Mouse (Mus musculus) brain, embryonic 18.5 days (tissue): ENCODE data around the gene Sdk1.

ENCODE experiments used
- DNase-seq: peaks from one replicate; pipeline ENCODE4 v3.0.0-alpha.2; 2012; ENCODE audit warnings: low read depth, low spot score

Gene Sdk1

DNA sequence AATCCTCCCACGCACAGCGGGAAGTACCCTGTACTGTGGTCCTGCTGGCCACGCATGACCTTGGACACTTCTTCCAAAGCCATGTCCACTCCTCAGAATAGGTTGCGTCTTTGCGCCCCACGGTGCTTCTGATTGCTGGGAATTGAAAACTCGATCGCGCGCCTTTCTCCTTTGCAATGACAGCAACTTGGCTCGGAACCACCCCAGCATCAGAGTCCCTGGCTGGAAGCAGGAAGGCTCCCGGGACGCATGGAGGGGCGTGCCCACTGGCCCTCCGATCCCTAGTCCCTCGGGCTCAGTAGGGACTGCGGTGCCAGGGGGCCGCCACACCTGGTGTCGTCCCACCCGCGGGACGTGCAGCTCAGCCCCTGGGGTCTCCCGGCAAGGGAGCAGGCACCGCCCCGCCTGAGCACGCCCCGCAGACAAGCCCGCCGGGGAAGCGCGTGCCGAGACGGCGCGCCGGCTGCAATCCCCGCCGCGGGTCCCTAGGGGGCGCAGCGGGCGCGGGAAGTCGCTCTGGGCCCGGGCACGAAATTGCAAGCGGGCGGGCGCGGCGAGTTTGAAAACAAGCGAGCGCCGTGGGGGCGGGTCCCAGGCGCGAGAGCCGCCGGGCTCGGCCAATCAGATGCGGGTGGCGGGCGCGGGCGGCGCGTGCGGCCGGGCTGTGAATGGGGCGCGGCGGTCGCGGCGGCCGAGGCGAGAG lies at the start of gene Sdk1:
TSS of gene Sdk1 (plus strand) at position 650 of the 703 bp plus-strand sequence.
- DNase-seq: peak; percentile 90

DNA sequence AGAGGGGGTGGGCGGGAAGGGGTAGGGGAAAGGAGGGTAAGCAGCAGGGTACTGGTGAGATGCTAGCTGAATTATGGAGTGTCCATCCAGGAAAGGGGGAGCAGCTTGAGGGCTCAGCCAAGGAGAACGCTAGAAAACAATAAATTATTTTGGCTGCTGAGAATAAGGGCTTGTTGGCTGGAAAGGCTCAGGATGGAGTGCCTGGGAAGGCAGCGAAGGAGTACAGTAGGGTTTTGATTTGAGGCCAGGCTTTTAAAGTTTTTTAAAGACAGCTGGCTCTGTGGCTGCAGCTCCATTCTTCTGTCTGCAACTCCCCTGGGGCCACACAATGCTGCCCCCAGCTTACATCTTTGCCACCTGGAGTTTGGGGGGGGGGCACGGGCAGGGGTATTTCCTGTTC lies 44.0 kb upstream of the Sdk1 start:
- no peak for DNase-seq

DNA sequence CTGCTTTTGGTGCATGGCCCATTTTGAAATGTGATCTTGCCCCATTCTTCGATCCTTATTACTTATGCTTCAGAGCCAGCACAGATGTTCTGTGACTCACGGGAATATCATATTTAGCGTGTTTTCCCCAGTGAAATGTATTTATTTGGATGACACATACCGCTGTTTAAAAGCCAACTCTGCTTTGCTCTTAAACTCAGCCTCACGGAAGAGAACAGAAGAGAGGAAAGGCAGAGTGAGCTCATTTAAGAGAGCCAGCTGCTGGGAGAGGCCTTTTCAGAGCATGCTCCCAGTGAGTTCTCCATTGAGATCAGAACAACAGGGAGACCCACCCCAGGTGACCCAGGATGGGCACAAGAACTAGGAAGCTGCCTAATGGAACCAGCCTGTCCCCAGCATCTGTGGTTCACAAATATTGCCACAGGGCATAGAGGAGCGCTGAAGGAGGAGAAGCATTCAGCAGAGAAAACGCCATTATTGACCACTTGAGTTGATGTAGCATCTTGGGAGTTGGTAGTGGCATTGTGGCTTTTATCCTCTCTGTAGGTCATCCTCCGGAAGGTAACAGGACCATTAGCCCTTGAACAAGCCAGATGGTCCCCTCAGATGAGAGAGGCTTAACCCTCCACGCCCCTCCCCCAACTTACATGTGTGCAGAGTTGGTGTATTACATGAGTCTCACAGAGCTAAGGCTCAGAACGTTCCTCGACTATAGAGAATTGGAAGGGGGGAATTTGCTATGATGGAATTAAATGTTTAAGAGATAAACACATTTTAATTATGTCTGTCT lies 38.8 kb upstream of the Sdk1 start:
- no peak for DNase-seq

- DNase-seq: no peak
These were observed 34.2 kb upstream of the Sdk1 start for GRCm38 (mm10) chr5:141207061-141207460.

- DNase-seq: no peak
These were observed 16.0 kb upstream of the Sdk1 start for GRCm38 (mm10) chr5:141225243-141225642.

GRCm38 (mm10) chr5:141234326-141234725 lies 7.0 kb upstream of the Sdk1 start:
- DNase-seq: no peak

GRCm38 (mm10) chr5:141239401-141239800 lies 1.9 kb upstream of the Sdk1 start:
- no peak for DNase-seq

- DNase-seq: no peak
These were observed 849 bp upstream of the Sdk1 start for GRCm38 (mm10) chr5:141240441-141240840.

- DNase-seq: no peak
These were observed 475 bp downstream of the Sdk1 start for GRCm38 (mm10) chr5:141241645-141242284.

- DNase-seq: no peak
These were observed 2.1 kb downstream of the Sdk1 start for GRCm38 (mm10) chr5:141243253-141243965.

GRCm38 (mm10) chr5:141264253-141264652 lies 23.0 kb downstream of the Sdk1 start:
- DNase-seq: no peak

DNA sequence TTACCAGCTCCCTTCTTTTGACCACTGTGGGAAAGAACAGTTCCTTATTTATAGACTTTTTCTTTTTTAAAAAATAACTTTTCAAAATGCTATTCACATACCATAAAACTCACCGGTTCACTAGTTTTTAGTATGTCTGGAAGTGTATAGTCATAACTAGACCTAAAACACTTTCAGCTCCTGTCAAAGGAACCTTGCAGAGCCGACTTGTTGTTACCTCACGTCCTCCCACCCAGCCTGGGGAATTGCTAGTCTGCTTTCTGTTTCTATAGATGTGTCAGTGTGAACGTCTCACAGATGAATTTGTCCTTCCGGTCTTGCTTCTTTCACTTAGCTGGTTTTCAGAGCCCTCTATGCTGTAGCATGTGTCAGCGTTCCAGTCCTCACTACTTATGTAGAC lies 35.8 kb downstream of the Sdk1 start:
- no peak for DNase-seq

DNA sequence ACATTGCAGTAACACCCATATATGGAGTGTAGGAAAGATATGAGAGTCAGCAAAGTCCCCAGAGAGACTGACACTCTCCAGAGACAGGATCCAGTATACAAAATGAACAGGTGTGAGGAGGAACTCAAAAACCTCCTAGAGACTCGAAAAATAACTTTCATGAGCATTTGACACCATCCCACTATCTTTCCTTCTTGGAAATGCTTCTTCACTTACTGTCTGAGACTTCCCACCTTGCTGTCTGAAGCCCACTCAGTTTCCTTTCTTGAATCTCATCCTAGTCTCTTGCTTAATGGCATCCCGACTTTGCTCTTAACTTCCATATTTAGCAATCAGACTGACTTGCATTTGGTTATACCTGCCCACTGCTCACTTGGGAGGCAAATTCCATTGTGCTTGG lies 40.5 kb downstream of the Sdk1 start:
- DNase-seq: no peak

GRCm38 (mm10) chr5:141289611-141290010 lies 48.3 kb downstream of the Sdk1 start:
- DNase-seq: no peak

DNA sequence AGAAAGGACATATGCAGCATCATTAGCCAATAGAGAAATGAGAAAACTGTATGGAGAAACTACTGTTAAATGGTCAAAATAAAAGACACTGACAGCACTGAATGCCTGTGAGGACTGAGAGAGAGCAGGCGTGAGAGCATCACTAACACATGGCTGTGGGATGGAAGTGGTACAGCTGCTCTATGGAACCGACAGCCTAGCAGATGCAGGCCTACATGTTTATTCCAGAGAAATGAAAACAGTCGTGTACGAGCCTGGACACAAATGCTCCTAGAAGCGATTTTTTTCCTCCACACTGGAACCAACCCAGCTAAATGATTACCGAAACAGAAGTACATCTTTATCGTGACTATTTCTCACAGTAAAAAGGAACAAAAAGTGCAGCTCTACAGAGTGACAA lies 54.0 kb downstream of the Sdk1 start:
- DNase-seq: no peak

- DNase-seq: no peak
These were observed 61.0 kb downstream of the Sdk1 start for GRCm38 (mm10) chr5:141302287-141302694.

DNA sequence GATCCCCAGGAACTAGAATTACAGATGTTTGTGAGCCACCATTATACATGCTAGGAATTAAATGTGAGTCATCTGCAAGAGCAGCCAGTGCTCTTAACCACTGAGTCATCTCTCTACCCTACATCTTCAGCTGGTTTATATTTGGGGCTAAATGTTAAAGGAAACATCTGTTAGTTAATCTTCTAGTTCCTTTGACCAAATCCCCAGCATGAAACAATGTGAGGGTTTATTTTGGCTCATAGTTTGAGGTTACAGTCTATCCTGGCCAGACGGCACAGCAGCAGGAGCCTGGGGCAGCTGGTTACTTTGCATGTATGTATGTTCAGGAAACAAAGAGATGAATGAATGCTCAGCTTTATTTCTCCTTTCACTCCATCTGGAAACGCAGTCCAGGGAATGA lies 62.5 kb downstream of the Sdk1 start:
- DNase-seq: no peak

DNA sequence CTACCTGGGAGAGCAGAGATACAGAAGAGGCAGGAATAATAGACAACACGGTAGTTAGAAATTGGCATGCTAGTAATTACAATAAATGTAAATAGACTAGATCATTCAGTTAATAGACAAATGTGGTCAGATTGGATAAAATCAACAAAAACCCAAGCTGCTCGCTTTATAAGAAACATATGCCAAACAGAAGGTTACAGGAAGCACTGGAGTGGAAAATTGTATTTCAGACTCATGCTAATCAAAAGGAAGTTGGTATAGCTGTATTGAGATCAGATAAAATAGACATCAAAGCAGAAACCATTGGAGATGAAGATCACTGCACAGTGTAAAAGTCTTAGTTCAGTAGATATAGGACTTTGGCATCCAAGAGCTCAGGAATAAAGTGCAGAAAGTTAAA lies 63.4 kb downstream of the Sdk1 start:
- DNase-seq: no peak

- DNase-seq: no peak
These were observed 69.4 kb downstream of the Sdk1 start for GRCm38 (mm10) chr5:141310641-141311040.

- no peak for DNase-seq
These were observed 70.5 kb downstream of the Sdk1 start for GRCm38 (mm10) chr5:141311801-141312200.

DNA sequence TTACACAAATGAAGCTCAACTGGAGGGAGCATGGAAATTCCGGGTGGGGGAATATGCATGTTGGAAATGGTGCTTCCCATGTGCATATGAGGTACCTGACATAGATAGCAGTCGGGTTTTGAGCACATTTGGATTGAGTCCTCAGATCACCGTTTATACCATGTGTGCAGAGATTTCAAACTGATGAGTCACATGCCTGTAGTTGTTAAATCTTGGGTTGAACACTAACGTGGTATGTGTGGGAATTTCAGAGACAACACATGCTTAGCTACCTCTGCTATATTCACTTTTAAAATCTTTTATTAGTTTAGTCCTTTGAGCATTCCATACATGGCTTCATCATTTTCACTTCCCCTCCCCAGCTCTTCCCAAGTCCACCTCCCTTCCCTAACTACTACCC lies 71.0 kb downstream of the Sdk1 start:
- no peak for DNase-seq

- DNase-seq: no peak
These were observed 75.8 kb downstream of the Sdk1 start for GRCm38 (mm10) chr5:141317095-141317494.
